Mouse (Mus musculus) urinary bladder, postnatal 10 days (tissue): ENCODE results near the gene Atp6v1g3.

Experiments
- DNase-seq: peaks from one replicate; pipeline ENCODE4 v3.0.0; 2022; ENCODE audit warnings: low spot score

The Atp6v1g3 gene

GRCm38 (mm10) chr1:138273438-138273837, at the start of gene Atp6v1g3:
Atp6v1g3 (plus strand) TSS chr1:138273738.
- no peak for DNase-seq

DNA sequence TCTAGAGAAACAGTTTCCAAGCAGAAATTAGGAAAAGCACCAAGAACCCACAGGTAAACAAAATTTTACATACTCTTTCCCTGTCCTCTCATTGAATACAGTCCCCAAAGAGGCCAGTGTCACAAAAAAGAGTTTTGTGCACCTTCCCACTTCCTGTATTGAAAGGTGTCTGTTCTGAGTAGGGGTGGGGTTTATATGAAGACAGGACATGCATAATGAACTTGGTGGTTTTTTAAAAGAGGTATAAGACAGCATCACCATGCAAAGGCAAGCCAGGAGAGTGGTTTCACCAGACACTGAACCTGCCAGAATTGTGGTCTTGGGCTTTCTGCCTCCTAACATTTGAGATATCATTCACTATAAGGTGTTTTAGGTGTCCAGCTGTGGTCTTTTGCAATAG, 40.5 kb upstream of the Atp6v1g3 start:
- no peak for DNase-seq

DNA sequence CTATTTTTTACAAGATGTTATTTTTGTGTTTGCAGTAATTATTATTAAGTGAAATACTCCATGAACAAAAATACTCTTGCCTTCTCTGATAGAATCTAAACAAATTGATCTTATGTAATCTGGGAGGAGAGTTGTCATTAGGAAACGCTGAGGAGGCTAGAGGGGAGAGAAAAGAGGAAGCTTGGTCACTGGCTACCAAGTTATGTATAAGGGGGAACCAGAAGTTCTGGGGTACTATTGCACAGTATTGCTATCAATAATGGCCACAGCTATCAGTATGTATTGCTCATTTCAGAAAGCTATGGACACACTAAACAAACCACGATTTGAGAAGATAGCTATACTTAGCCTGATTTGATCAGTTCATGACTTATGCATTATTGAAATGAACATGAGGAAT, 36.3 kb upstream of the Atp6v1g3 start:
- DNase-seq: no peak

GRCm38 (mm10) chr1:138243947-138244346, 29.6 kb upstream of the Atp6v1g3 start:
- DNase-seq: no peak

- no peak for DNase-seq
These were observed 29.1 kb upstream of the Atp6v1g3 start for GRCm38 (mm10) chr1:138244485-138244884.

GRCm38 (mm10) chr1:138245103-138245502, 28.4 kb upstream of the Atp6v1g3 start:
- DNase-seq: no peak

DNA sequence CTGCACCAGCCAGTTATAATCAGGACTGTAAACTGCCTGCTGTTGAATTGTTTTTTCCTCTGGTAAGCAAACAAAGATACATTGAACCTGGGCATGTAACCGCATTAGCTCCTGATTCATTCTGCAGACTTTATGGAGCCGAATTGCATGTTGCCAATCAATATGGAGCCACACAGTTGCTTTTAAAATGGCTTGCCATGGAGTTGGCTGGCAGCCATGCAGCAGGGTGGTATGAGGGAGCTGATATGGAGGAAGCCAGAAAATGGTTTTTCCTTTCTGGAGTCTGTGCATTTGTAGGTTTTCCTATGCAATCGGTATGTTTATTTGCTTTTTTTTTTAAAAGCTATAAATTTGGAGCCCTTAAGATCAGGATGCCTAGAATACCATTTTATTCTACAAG, 28.0 kb upstream of the Atp6v1g3 start:
- DNase-seq: no peak

GRCm38 (mm10) chr1:138246438-138247164, 26.9 kb upstream of the Atp6v1g3 start:
- DNase-seq: no peak

DNA sequence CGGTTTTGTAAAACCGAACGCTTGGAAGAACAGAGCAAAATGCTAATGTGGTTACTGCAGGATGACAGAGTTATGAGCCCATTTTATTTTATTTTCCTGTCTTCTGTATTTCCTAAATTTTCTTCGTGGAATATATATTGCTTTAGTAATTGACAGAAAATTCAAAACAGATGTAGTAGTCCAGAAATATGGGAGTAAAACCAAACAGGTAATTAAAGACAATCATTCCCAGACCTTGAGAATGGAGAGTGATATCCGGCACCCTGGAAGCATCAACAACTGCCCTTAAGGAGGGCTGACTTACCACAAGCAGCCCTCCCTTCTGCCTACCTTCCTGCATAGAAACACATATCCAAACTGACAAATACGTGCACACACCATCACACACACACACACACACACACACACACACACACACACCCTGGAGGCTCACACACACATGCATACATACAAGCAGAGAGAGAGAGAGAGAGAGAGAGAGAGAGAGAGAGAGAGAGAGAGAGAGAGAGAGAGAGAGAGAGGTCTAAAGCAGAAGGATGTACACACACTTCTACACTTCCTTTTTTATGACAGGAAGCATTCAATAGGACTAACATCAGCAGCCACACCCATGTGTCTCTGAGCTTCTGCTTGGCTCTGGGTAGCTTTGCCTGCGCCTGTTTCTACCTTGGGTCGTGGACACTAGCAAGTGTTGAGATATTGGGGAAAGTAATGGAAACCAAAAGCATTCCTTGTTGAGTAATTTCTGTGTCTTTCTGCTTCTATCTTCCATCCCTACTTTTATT, 25.6 kb upstream of the Atp6v1g3 start:
- DNase-seq: no peak

- no peak for DNase-seq
These were observed 24.8 kb upstream of the Atp6v1g3 start for GRCm38 (mm10) chr1:138248770-138249169.

GRCm38 (mm10) chr1:138250951-138251350, 22.6 kb upstream of the Atp6v1g3 start:
- DNase-seq: no peak

GRCm38 (mm10) chr1:138256172-138256789, 17.3 kb upstream of the Atp6v1g3 start:
- DNase-seq: no peak

DNA sequence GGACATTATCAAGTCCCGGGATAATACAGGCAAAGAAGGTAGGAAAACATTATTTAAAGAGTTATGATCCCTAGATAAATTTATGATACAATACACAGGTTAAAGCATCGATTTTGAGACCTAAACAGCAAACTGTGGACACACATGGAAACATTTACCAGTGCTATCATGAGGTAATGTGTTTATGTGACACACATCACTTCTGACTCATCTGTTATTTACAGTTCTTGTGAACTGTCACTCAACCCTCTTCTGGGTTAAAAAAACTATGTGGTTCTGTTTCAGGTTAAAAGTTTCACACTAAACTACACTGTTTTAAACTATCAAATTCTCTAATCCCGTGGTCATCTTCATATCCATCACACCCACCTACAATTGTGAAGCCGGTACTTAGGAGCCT, 14.8 kb upstream of the Atp6v1g3 start:
- DNase-seq: no peak

DNA sequence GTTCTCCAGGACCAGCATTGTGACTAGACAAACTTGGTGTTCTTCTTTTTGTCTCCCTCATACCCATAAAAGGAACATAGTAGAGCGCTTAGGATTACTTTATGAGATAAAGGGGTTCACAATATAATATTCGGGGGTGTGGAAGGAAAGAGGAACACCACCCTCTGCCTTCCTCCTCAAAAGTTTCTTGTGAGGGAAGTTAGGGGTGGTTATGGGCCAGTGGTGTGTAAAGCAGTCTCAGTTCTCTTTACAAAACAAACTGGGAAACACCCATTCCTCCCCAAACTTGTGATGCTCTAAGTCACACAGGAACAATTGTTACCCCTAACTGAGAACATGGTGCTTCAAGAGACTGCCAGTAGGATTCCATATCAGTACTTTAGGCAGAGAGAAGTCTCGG, 12.0 kb upstream of the Atp6v1g3 start:
- DNase-seq: no peak

DNA sequence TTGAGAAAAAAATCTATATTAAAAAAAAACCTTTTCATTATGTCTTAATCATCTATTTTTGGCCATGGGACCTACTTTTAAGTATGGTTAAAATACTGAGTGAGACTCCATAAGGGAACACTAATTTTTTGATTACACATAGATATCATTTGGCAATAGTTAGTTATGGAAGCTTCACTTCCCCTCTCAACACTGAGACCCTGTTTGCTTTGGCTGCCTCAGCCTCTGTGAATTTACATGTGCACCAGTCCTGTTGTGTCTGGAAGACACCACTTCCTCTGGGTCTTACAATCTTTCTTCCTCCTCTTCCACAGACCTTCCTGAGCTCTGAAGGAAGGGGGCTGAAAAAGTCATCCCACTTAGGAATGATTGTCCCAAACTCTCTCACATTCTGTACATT, 11.1 kb upstream of the Atp6v1g3 start:
- DNase-seq: no peak

DNA sequence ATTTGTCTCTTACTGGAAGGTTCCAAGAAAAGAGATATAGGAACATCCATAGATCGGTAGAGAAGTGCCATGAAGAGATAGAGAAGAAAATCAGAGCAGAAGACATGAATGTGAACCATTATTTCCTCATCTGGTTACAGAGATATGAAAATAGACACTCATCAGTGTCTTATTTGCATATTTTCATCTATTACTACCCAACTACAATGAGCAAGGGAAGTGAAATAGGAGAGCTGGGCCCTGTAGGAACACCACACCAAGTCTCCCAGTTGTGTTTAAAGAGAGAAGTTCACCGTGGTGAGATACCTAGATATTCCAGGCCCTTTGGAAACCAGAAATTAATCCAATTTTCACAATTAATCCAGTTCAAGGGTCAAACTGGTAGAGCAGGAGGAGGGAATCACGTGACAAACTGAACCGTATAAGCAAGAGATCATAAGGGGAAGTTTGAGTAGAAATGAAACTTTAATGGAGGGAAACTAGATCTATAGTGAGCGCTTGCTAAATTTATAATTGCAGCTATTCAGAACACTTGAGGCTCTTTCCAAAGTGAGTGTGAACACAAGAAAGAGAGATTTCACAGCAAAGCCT, 6.0 kb upstream of the Atp6v1g3 start:
- DNase-seq: no peak

DNA sequence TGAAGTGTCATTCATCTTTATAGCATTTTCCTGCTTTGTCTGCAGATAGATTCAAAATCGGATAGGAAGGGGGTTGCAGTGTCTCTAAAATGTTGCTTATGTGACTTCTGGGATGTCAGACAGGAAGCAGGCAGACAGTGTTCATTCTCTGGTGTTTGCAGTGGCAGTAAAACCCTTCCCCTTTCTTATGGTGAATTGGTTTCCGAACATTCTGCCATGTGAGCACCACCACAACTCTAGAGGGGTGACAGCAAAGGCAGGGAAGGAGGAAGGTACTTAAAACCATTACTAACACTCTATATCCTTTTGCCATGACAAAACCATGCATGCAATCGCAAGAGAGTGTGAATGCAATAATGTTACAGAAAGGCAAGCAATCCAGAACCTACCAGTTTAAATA, 1.4 kb downstream of the Atp6v1g3 start:
- no peak for DNase-seq

GRCm38 (mm10) chr1:138275859-138276258, 2.3 kb downstream of the Atp6v1g3 start:
- DNase-seq: no peak

GRCm38 (mm10) chr1:138281139-138281538, 7.6 kb downstream of the Atp6v1g3 start:
- DNase-seq: no peak

GRCm38 (mm10) chr1:138282413-138283141, 9.0 kb downstream of the Atp6v1g3 start:
- no peak for DNase-seq

DNA sequence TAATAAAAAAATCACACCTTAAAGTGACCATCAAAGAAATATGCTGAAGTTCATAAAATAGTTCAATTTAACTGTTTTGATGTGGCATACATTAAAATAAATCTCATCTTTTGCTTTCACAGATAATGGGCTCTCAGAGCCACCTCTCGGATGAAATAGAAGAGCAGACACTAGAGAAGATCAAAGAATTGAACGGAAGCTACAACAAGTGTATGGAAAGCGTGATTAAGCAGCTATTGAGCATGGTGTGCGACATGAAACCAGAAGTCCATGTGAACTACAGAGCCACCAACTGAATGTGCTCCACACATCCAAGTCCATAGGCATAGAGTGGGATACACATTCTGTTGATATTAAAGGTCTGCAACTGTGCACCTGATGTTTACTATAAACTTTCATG, 14.1 kb downstream of the Atp6v1g3 start:
- DNase-seq: no peak

DNA sequence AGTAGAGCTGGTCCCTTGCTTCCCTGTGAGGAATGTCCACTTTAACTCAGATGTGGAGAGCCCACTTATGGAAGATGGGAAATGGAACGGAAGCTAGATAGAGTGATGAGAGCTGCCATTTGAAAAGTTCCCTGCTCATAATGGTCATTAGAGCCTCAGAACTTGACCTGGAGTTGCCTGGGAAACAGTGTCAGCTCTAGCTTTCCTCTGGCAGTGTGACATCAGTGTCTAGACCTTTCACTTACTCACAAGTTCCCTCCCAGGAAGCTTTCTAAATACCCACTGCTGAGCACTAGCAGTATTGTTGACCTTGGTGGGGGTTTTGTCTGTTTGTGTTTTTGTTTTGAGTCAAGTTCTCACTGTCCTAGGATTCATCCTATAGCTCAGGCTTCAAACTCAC, 15.2 kb downstream of the Atp6v1g3 start:
- no peak for DNase-seq
